Mouse (Mus musculus) lung, postnatal 0 days (tissue): ENCODE results near the gene Socs3. TPM values are rescaled to one million over a fixed set of nuclear protein-coding genes. Genes with fewer than 3 reads are reported as not detected.

Experiments used
- ATAC-seq: fragments of 200-750 bp; cut with Nextera tagmentation; 2 replicates; pipeline ENCODE4 v1.8.0; 2017; ENCODE audit warnings: moderate library complexity
- DNase-seq: peaks from one replicate; pipeline ENCODE4 v3.0.0-alpha.2; 2016; ENCODE audit warnings: low spot score
- H3K27ac ChIP-seq: fragments of 300-500 bp; sonication (generic); 2 replicates; pipeline ENCODE4 v1.5.1; 2014; ENCODE audit warnings: antibody characterized with exemption, mild to moderate bottlenecking, low read length, mixed read lengths
- H3K27me3 ChIP-seq: fragments of 300-500 bp; sonication (generic); replicated peaks from 2 replicates; pipeline ENCODE4 v1.6.1; 2014; ENCODE audit warnings: low read length, mixed read lengths; ENCODE audit not compliant: insufficient read depth
- H3K36me3 ChIP-seq: fragments of 300-500 bp; sonication (generic); 2 replicates; pipeline ENCODE4 v1.6.1; 2014; ENCODE audit warnings: low read length, mixed read lengths; ENCODE audit not compliant: insufficient read depth
- H3K4me1 ChIP-seq: fragments of 300-500 bp; sonication (generic); 2 replicates; pipeline ENCODE4 v1.6.1; 2014; ENCODE audit warnings: antibody characterized with exemption, low read depth, low read length, mixed read lengths; ENCODE audit not compliant: insufficient read depth
- H3K4me2 ChIP-seq: fragments of 300-500 bp; sonication (generic); replicated peaks from 2 replicates; pipeline ENCODE4 v1.6.1; 2014; ENCODE audit warnings: low read depth, mild to moderate bottlenecking, low read length, moderate library complexity, mixed read lengths
- H3K4me3 ChIP-seq: fragments of 300-500 bp; sonication (generic); 2 replicates; pipeline ENCODE4 v1.5.1; 2014; ENCODE audit warnings: low read depth, low read length
- H3K9ac ChIP-seq: fragments of 300-500 bp; sonication (generic); replicated peaks from 2 replicates; pipeline ENCODE4 v1.6.1; 2014; ENCODE audit warnings: low read depth, mild to moderate bottlenecking
- H3K9me3 ChIP-seq: fragments of 300-500 bp; sonication (generic); 2 replicates; pipeline ENCODE4 v1.6.1; 2016; ENCODE audit warnings: low read length, mixed read lengths
- CTCF ChIP-seq: IDR thresholded peaks from 2 replicates; pipeline ENCODE4 v1.5.1; 2016; ENCODE audit warnings: antibody characterized with exemption, mild to moderate bottlenecking
- EP300 ChIP-seq: IDR thresholded peaks from 2 replicates; pipeline ENCODE4 v1.6.1; 2016; ENCODE audit warnings: antibody characterized with exemption, mild to moderate bottlenecking, control low read depth
- WGBS: fragments of 180-500 bp; shearing (Covaris S2); extraction: QIAGEN DNeasy Blood & Tissue Kit; methylation state at CpG from one replicate; pipeline ENCODE4 v1.1.7; 2014; 5-methylcytosine and 5-hydroxymethylcytosine counted together
- polyA plus RNA-seq: library from polyadenylated mRNA; unstranded; fragments of >200 nt; fragmentation: Nextera tagmentation; extraction: Ambion mirVana; gene quantifications from 2 replicates; pipeline ENCODE4 v1.2.1, GENCODE M21; 2015

The Socs3 gene
- polyA plus RNA-seq, 1 experiment from 2014 or later, result 27.5 TPM

DNA sequence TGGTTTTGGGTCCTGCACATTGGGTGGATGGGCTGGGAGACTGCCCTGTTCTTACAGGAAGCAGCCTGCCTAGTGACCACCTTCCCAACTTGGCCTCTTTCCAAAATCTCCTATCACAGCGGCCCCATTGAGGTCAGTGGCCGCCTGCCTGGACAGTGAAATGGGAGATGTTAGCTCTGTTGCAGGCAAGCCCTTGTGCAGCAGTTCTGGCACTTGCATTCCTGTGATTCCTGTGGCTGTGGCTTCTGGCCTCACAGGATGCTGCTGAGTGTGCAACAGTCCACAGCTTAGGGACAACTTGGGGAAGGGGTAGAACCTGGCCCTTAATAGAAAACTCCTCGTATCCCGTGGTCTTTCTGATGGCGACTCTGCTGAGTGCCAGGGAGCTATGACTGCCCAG is 33.9 kb upstream of the Socs3 start:
- no peaks in the 10 kb centered on the region for H3K4me1 ChIP-seq
- 52% methylated on average over 5 of the region's 5 CpGs for WGBS
- no peak for TF ChIP-seq EP300
- no peak for TF ChIP-seq CTCF
- peak overlapping the region; percentile 21; the same call in 1 of the 2 replicates for H3K27ac ChIP-seq
- peaks cover 46% of the 10 kb centered on the region for H3K36me3 ChIP-seq
- H3K9me3 ChIP-seq, result no peaks in the 10 kb centered on the region
- DNase-seq, result peak; percentile 44
- H3K4me2 ChIP-seq, result no peak overlapping the region
- no peak overlapping the region for H3K4me3 ChIP-seq
- H3K27me3 ChIP-seq, result no peaks in the 10 kb centered on the region
- H3K9ac ChIP-seq, result no peak overlapping the region
- ATAC-seq, result no peak

DNA sequence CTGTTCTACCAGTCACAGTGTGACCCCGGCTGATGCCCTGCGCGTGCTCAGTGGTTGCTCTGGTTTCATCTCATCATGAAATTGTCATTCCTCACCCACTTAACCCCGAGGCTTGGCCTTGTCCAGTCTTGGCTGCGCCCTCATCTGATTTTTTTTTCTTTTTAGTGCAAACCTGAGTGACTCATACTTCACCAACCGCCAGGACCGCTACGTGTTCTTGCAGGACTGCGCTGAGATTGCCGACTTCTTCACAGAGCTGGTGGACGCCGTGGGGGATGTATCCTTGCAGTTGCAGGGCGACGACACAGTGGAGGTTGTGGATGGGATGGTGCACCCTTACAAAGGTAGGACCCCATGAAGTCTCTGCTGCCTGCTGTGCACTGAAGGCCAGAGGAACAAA is 33.3 kb upstream of the Socs3 start:
- TF ChIP-seq CTCF, result no peak
- no peak for TF ChIP-seq EP300
- H3K27ac ChIP-seq, result peak overlapping the region; percentile 21; the same call in 1 of the 2 replicates
- H3K27me3 ChIP-seq, result no peaks in the 10 kb centered on the region
- H3K36me3 ChIP-seq, result peaks cover 46% of the 10 kb centered on the region
- no peaks in the 10 kb centered on the region for H3K4me1 ChIP-seq
- H3K9me3 ChIP-seq, result no peaks in the 10 kb centered on the region
- H3K4me2 ChIP-seq, result no peak overlapping the region
- no peak overlapping the region for H3K4me3 ChIP-seq
- no peak overlapping the region for H3K9ac ChIP-seq
- 84% methylated on average over 14 of the region's 14 CpGs for WGBS
- ATAC-seq, result no peak
- DNase-seq, result no peak

DNA sequence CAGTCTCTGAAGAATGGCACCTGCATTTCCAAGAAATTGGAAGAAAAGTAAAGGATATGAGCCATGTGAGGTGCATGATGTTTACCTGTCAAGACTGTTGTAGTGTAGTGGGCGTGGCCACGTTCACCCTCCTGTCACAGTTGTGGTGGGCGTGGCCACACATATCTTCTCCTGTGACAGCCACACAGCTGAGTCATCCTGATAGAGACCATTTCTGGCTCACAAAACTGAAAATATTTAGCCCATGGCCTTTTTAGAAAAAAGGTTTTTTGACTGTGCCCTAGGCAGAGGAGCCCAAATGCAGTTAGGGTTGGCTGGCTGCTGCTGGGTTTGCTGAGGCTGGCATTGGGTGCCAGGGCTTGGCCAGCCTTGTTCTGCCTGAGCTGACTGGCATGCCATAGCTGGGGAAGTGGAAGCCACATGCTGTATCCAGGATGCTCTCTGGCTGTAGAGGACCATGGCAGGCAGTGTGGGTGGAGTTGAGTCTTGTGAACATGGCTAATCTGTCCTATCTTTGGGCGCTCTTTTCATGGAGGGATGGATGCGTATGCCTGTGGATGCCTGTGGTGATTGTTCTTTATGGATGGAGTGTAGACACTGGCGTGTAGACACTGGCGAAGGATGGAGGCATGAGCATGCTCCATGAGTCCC is 30.8 kb upstream of the Socs3 start:
- Histone ChIP-seq H3K9ac (no peak overlapping the region), H3K4me1 (peaks cover 6% of the 10 kb centered on the region; the same call in 1 of the 2 replicates), H3K4me3 (no peak overlapping the region), H3K4me2 (no peak overlapping the region), H3K27me3 (no peaks in the 10 kb centered on the region), H3K36me3 (peaks cover 36% of the 10 kb centered on the region), H3K27ac (no peak overlapping the region), H3K9me3 (no peaks in the 10 kb centered on the region)
- no peak for DNase-seq
- TF ChIP-seq CTCF, result no peak
- no peak for TF ChIP-seq EP300
- 91% methylated on average over 7 of the region's 7 CpGs for WGBS
- ATAC-seq, result no peak

DNA sequence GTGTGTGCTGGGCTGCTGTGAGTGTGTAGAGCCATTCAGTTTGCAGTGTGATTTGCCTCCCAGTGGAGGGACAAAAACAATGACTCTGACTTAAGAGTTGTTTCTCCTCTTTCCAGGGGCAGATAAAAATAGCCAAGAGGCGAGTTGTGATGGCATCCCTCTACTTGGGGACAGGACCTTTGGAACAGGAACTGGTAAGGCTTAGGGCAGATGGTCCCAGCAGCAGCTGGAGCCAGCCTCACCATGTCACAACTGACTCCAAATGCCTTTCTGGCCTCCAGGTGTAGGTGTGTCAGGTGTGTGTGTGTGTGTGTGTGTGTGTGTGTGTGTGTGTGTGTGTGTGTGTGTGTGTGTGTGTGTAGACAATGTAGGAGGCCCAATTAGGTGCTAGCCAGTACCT is 30.2 kb upstream of the Socs3 start:
- no peak for DNase-seq
- no peak for ATAC-seq
- WGBS, result 30% methylated on average over 1 of the region's 1 CpGs
- Histone ChIP-seq H3K4me1 (peaks cover 12% of the 10 kb centered on the region), H3K9ac (no peak overlapping the region), H3K9me3 (no peaks in the 10 kb centered on the region), H3K27ac (no peak overlapping the region), H3K27me3 (no peaks in the 10 kb centered on the region), H3K4me2 (no peak overlapping the region), H3K4me3 (no peak overlapping the region), H3K36me3 (peaks cover 30% of the 10 kb centered on the region; the same call in 1 of the 2 replicates)
- TF ChIP-seq CTCF (no peak), EP300 (no peak)

DNA sequence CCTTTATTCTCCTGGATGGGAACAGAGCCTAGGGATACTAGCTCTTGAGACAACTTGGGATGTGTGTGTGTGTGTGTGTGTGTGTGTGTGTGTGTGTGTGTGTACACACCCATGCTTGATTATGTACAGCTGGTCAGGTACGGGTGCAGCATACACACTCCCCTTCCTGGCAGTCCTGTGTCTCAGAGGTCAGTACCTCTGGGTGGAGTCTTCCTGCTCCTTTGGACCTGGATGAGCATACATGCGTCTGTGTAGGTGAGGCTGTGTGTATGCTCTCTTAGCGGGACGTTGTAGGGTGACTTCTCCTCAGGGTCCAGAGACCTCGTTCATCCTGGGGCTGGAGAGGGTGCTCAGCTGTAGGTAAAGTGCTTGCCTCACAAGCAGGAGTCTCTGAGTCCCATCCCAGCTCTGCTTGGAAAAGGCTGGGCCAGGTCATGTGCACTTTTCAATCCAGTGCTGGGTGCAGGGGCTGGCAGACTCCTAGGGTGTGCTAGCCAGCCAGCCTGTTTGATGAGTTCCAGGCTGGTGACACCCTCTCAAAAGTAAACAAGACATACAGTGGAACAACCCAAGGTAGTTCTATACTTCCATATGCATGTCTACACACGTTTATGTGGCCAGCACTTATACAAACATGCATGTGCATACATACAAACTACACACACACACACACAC is 29.6 kb upstream of the Socs3 start:
- 70% methylated on average over 6 of the region's 6 CpGs for WGBS
- H3K4me3 ChIP-seq, result no peak overlapping the region
- no peak overlapping the region for H3K27ac ChIP-seq
- H3K9ac ChIP-seq, result no peak overlapping the region
- DNase-seq, result no peak
- peaks cover 27% of the 10 kb centered on the region; the same call in 1 of the 2 replicates for H3K36me3 ChIP-seq
- no peak for TF ChIP-seq EP300
- TF ChIP-seq CTCF, result no peak
- H3K4me2 ChIP-seq, result no peak overlapping the region
- H3K9me3 ChIP-seq, result no peaks in the 10 kb centered on the region
- H3K27me3 ChIP-seq, result no peaks in the 10 kb centered on the region
- peaks cover 19% of the 10 kb centered on the region for H3K4me1 ChIP-seq
- no peak for ATAC-seq

DNA sequence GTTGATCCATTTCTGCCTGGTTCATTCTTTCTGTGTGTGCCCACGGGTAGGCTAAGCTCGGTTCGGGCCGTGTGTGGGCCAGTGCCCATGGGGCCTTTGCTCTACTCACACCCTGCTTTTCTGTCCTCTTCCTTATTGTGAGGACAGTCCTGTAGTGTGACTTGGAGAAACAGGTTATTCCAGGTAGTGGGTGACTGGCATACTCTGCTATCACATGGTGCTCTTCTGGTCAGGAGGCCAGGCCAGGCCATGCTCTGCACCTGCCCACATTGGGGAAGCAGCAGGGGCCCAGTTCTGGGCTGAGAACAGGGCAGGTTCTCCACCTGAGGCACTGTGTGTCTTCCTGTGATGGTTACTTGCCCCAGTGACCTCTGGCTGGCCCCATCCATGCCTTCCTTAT is 28.5 kb upstream of the Socs3 start:
- Histone ChIP-seq H3K4me2 (no peak overlapping the region), H3K36me3 (peaks cover 19% of the 10 kb centered on the region; the same call in 1 of the 2 replicates), H3K27ac (peak overlapping the region; percentile 32; the same call in 1 of the 2 replicates), H3K4me1 (peaks cover 28% of the 10 kb centered on the region), H3K9me3 (no peaks in the 10 kb centered on the region), H3K27me3 (no peaks in the 10 kb centered on the region), H3K4me3 (no peak overlapping the region), H3K9ac (no peak overlapping the region)
- DNase-seq, result peak; percentile 76
- TF ChIP-seq CTCF, result no peak
- no peak for TF ChIP-seq EP300
- peak; percentile 83 for ATAC-seq
- 74% methylated on average over 4 of the region's 4 CpGs for WGBS
